Mouse (Mus musculus): ENCODE measurements around the gene Foxm1.

GRCm38 (mm10) chr6:128315597-128315996, 47.2 kb upstream of the Foxm1 start:
- TF ChIP-seq POLR2A (IDR thresholded peaks at IDR 0.05; ENCODE audit: insufficient read depth, low read depth, low read length) (no peak), CTCF (IDR thresholded peaks at IDR 0.05) (no peak)

All from heart, adult 2 months (tissue).